Mouse (Mus musculus) forebrain, embryonic 16.5 days (tissue): ENCODE data around the gene Mlx. TPM values are rescaled to one million over a fixed set of nuclear protein-coding genes. Genes with fewer than 3 reads are reported as not detected.
"Not testable (repeated sequence)": the region's sequence is repeated elsewhere in the genome, so short reads cannot be mapped to it uniquely, and the experiment has no call there.

Experiments used
- ATAC-seq: fragments of 200-750 bp; cut with Nextera tagmentation; 2 replicates; pipeline ENCODE4 v1.8.0; 2017; ENCODE audit warnings: mild to moderate bottlenecking, moderate library complexity
- H3K27ac ChIP-seq: fragments of 300-500 bp; sonication (generic); 2 replicates; pipeline ENCODE4 v1.5.1; 2014; ENCODE audit warnings: low read length, control low read depth
- H3K27me3 ChIP-seq: fragments of 300-500 bp; sonication (generic); replicated peaks from 2 replicates; pipeline ENCODE4 v1.6.1; 2014; ENCODE audit warnings: low read length; ENCODE audit not compliant: control insufficient read depth, insufficient read depth
- H3K36me3 ChIP-seq: fragments of 300-500 bp; sonication (generic); 2 replicates; pipeline ENCODE4 v1.6.1; 2014; ENCODE audit not compliant: control insufficient read depth, insufficient read depth
- H3K4me1 ChIP-seq: fragments of 300-500 bp; sonication (generic); replicated peaks from 2 replicates; pipeline ENCODE4 v1.6.1; 2014; ENCODE audit warnings: low read length; ENCODE audit not compliant: control insufficient read depth, insufficient read depth
- H3K4me2 ChIP-seq: fragments of 300-500 bp; sonication (generic); 2 replicates; pipeline ENCODE4 v1.6.1; 2014; ENCODE audit warnings: mild to moderate bottlenecking, low read length, control low read depth
- H3K4me3 ChIP-seq: fragments of 300-500 bp; sonication (generic); replicated peaks from 2 replicates; pipeline ENCODE4 v1.5.1; 2014; ENCODE audit warnings: mild to moderate bottlenecking, low read length, control low read depth
- H3K9ac ChIP-seq: fragments of 300-500 bp; sonication (generic); replicated peaks from 2 replicates; pipeline ENCODE4 v1.6.1; 2014; ENCODE audit warnings: low read depth, low read length, control low read depth
- H3K9me3 ChIP-seq: fragments of 300-500 bp; sonication (generic); 2 replicates; pipeline ENCODE4 v1.6.1; 2016; ENCODE audit warnings: low read length; ENCODE audit not compliant: control insufficient read depth
- WGBS: fragments of 180-500 bp; shearing (Covaris S2); extraction: QIAGEN DNeasy Blood & Tissue Kit; methylation state at CpG from one replicate; pipeline ENCODE4 v1.1.7; 2014; 5-methylcytosine and 5-hydroxymethylcytosine counted together
- polyA plus RNA-seq: library from polyadenylated mRNA; unstranded; fragments of >200 nt; fragmentation: Nextera tagmentation; extraction: Ambion mirVana; gene quantifications from 2 replicates; pipeline ENCODE4 v1.2.1, GENCODE M21; 2015

Mlx gene
- polyA plus RNA-seq, 1 experiment from 2014 or later = 94.6 TPM

DNA sequence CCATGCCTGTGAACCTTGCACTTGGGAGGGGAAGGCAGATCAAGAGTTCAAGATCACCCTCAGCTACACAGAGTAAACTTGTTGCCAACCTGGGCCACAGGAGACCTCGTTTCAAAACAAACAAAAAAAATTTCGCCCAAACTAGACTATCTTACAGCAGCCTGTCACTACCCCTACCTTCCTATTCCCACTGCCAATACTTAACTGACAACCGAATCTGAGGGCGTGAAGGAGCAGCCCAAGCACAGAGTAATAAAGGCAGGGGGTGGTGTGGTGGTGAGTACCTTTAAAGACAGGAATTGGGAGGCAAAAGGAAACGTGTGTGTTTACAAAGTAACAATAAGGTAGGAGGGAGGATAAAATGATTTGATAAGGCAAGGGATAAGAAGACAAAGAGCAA lies 23.6 kb downstream of the Mlx start:
- Histone ChIP-seq H3K9me3 (no peaks in the 10 kb centered on the region), H3K4me2 (no peak overlapping the region), H3K4me3 (no peak overlapping the region), H3K36me3 (no peaks in the 10 kb centered on the region), H3K27ac (no peak overlapping the region), H3K27me3 (no peaks in the 10 kb centered on the region), H3K4me1 (peaks cover 6% of the 10 kb centered on the region), H3K9ac (no peak overlapping the region)
- WGBS = 76% methylated on average over 5 of the region's 5 CpGs
- no peak for ATAC-seq

DNA sequence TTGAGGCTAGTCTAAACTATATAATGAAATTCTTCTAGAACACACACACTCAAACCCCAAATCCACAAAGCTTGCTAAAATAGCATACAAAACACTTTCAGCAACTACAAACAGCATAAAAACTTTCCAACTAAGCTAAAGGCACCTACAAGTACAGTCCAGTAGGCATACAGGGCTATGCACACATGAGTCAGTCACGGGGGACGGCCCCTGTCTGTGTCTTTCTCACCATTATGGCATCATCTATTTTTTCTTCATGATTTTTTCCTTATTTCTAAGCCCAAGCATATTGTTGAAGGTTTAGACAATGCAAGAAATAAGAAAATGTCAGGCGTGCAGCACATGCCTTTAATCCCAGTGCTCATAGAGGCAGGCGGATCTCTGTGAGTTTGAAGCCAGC lies 24.1 kb downstream of the Mlx start:
- H3K27me3 ChIP-seq = no peaks in the 10 kb centered on the region
- H3K4me3 ChIP-seq = no peak overlapping the region
- no peaks in the 10 kb centered on the region for H3K36me3 ChIP-seq
- H3K4me1 ChIP-seq = peaks cover 11% of the 10 kb centered on the region
- H3K9ac ChIP-seq = no peak overlapping the region
- 91% methylated on average over 4 of the region's 4 CpGs for WGBS
- H3K9me3 ChIP-seq = no peaks in the 10 kb centered on the region
- no peak overlapping the region for H3K27ac ChIP-seq
- ATAC-seq = no peak
- no peak overlapping the region for H3K4me2 ChIP-seq

DNA sequence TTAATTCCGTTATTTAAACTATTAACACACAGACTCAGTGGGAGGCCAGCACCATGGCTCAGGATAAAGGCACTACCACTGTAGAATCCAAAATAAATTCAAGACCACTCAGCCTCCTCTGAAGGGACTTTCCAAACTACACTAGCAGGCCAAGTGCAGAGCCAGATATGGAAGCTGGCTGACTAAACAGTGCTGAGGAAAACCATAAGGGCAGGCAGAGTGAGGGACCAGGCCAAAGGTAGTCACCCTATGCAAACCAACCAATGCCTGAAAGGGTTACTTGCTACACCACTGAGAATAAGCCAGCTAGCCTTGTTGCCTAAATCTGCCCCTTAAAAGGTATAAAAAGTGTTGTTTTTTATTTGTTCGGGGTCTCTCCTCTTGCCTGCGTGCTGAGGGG lies 25.1 kb downstream of the Mlx start:
- Histone ChIP-seq H3K36me3 (peaks cover 2% of the 10 kb centered on the region; the same call in 1 of the 2 replicates), H3K4me2 (no peak overlapping the region), H3K27me3 (no peaks in the 10 kb centered on the region), H3K9ac (no peak overlapping the region), H3K27ac (no peak overlapping the region), H3K4me3 (no peak overlapping the region), H3K9me3 (no peaks in the 10 kb centered on the region), H3K4me1 (peaks cover 16% of the 10 kb centered on the region)
- WGBS = 87% methylated on average over 3 of the region's 3 CpGs
- no peak for ATAC-seq

DNA sequence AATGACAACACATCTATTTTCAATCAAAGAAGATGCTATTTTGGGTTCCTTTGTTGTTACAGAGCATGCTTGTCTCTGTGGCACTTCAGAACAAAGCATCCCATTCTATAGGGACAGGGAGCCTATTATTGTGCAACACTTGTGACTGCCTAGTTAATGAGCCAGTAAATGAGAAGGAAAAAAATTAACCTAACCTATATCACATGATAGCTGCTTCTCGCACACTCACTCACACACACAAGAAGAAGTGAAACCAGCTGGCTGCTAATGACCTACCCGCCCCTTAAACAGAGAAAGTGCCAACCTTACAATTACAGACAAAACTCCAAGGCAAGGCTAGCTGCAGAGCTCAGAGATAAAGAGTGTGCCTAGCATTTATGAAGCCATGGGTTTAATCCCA lies 28.5 kb downstream of the Mlx start:
- H3K27ac ChIP-seq = no peak overlapping the region
- no peak overlapping the region for H3K9ac ChIP-seq
- no peak for ATAC-seq
- no peak overlapping the region for H3K4me3 ChIP-seq
- H3K27me3 ChIP-seq = no peaks in the 10 kb centered on the region
- H3K36me3 ChIP-seq = peaks cover 2% of the 10 kb centered on the region; the same call in 1 of the 2 replicates
- H3K4me2 ChIP-seq = no peak overlapping the region
- 12% methylated on average over 2 of the region's 2 CpGs for WGBS
- no peaks in the 10 kb centered on the region for H3K9me3 ChIP-seq
- peaks cover 35% of the 10 kb centered on the region for H3K4me1 ChIP-seq

DNA sequence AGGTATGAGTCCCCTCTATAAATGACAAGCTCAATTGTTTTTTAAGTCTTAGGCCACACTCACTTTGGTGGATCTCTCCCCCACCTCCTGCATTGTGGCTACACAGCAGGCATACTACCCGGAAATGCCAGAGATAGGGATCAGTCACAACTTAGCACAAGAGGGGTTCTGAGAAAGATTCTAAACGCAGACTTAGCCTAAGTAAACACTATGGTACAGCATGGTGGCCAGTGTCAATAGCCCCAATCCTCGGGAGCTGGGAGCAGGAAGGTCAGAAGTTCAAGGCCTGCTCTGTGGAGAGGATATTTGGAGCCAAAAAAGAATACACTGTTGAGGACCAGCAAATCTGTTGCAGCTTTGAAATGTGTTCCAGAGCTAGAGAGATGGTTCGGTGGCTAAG lies 31.0 kb downstream of the Mlx start:
- Histone ChIP-seq H3K9ac (no peak overlapping the region), H3K4me1 (peaks cover 42% of the 10 kb centered on the region), H3K4me3 (no peak overlapping the region; the same call in none of the 2 replicates), H3K9me3 (no peaks in the 10 kb centered on the region), H3K27me3 (no peaks in the 10 kb centered on the region), H3K4me2 (peak overlapping the region; percentile 95), H3K27ac (no peak overlapping the region), H3K36me3 (peaks cover 6% of the 10 kb centered on the region; the same call in 1 of the 2 replicates)
- WGBS = 65% methylated on average over 4 of the region's 4 CpGs
- ATAC-seq = no peak

DNA sequence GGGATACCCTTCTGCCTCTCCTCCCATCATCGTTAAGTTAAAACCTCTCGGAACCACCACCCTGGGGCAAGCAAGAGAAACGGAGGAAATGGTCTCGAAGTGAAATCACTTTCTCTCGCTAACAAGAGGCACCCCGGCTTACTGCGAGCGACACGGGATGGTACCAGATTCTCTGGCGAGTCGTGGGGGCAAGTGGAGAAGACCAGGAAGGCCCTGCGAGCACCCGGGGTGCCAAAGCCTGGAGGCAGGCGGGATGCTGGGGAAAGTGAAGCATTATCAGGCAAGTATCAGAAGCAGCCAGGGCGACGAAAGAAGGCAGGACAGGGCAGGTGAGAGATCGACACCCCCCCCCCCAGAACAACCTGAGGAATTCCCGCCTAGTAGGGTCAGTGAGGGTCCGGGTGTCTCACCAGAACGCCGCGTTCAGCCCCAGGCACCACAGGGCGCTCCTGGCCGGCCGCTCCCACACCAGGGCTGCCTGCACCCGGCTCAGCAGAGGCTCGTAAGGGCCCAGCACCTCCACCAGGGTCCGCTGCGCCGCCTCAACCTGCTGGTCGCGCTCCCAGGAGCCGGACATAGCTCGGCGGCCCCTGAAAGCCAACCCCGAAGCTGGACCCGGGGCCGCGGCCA lies 32.2 kb downstream of the Mlx start:
- Histone ChIP-seq H3K9ac (peak overlapping the region; percentile 97), H3K4me3 (peak overlapping the region; percentile 91), H3K9me3 (no peaks in the 10 kb centered on the region), H3K36me3 (peaks cover 6% of the 10 kb centered on the region; the same call in 1 of the 2 replicates), H3K4me1 (peaks cover 42% of the 10 kb centered on the region), H3K4me2 (peak overlapping the region; percentile 95), H3K27me3 (no peaks in the 10 kb centered on the region), H3K27ac (peak overlapping the region; percentile 87)
- peak; percentile 67 for ATAC-seq
- under 1% methylated on average over 39 of the region's 39 CpGs for WGBS

DNA sequence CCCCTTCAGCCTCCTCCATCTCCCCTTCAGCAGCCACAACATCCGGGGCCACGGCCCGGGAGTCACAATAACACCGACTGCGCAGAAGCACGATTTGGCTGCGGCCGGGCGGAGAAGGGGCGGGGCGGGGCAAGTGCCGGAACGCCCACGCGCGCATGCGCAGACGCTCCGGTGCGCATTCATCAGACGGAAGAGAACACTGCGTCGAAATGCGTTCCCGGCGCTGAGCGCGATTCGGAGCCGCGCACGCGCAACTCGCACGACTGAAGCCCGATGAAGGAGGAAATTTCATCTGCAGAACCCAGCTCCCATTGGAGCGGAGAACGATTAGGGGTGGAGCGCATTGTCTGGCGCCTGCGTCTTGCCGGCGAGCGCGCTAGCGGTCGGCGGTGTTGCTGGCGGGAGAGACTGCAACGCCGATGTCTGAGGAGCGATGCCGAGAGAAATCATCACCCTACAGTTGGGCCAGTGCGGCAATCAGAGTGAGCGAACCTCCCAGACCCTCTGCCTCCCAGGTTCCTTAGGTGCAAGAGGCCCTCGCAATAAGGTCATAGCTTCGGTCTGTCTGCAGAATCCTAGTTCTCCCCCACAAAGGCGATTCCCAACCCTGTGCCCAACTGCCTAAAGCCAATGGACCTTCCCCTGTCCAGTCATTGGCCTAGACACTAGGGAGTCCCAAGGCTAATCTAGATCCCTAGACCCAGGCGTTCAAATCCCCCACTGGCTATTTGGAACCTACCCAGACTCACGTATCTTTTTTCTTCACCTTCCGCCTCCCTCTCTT lies 32.9 kb downstream of the Mlx start, which contains the start of the genes Retreg3 and Tubg1:
Gene Retreg3 (minus strand): TSS at position 133 of the 784 bp plus-strand sequence.
Gene Tubg1 (plus strand): TSS at position 178 of the 784 bp plus-strand sequence.
- peak within 1 kb of the TSS; percentile 91 for H3K4me3 ChIP-seq
- H3K27me3 ChIP-seq = no peaks in the 10 kb centered on the region
- peaks cover 6% of the 10 kb centered on the region; the same call in 1 of the 2 replicates for H3K36me3 ChIP-seq
- peak within 1 kb of the TSS; percentile 97 for H3K9ac ChIP-seq
- peak within 1 kb of the TSS; percentile 99 for H3K4me2 ChIP-seq
- peaks cover 39% of the 10 kb centered on the region for H3K4me1 ChIP-seq
- peak within 1 kb of the TSS; percentile 92 for H3K27ac ChIP-seq
- under 1% methylated on average over 61 of the region's 61 CpGs for WGBS
- no peaks in the 10 kb centered on the region for H3K9me3 ChIP-seq
- peak; percentile 98 for ATAC-seq

DNA sequence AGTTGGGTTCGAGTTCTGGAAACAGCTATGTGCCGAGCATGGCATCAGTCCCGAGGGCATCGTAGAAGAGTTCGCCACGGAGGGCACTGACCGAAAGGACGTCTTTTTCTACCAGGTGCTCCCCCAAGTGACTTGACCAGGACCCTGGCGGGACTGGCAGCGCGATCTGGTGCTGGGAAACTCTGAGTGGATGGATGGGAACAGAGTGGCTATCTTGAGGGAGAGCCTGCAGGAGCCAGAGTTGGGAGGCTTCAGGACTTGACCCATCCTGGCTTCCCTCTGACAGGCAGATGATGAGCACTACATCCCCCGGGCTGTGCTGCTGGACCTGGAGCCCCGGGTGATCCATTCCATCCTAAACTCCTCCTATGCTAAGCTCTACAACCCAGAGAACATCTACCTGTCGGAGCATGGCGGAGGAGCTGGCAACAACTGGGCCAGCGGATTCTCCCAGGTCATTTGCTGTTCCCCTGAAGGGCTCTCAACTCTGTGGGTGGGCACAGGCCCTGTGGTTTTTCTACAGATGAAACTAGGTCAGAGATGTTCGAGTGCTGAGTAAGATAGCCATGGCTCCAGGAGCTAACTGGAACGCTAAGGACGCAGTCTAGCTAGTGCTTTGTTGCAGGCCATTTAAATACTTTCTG lies 33.6 kb downstream of the Mlx start:
- WGBS = 17% methylated on average over 19 of the region's 19 CpGs
- H3K9me3 ChIP-seq = no peaks in the 10 kb centered on the region
- H3K27me3 ChIP-seq = no peaks in the 10 kb centered on the region
- peak overlapping the region; percentile 99 for H3K4me2 ChIP-seq
- H3K36me3 ChIP-seq = peaks cover 6% of the 10 kb centered on the region
- peak overlapping the region; percentile 91 for H3K4me3 ChIP-seq
- peaks cover 36% of the 10 kb centered on the region for H3K4me1 ChIP-seq
- peak overlapping the region; percentile 92 for H3K27ac ChIP-seq
- no peak for ATAC-seq
- peak overlapping the region; percentile 85 for H3K9ac ChIP-seq

DNA sequence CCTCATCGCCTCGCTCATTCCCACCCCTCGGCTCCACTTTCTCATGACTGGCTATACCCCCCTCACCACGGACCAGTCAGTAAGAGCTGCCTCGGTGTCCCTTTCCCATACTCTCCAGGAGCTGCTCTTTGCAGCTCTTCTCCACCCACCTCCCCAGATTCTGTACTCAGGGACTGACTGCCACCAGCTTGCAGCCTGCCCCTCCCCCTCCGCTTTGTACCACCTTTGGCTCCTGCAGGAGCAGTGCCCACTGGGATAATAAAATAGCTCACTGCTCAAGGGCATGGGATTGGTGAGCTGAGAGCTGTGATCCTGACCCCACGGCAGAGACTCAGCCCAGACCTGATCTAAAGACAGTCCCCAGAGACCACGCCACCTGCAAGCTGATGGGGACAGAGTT lies 37.4 kb downstream of the Mlx start:
- H3K4me2 ChIP-seq, H3K4me3 ChIP-seq, H3K27ac ChIP-seq, H3K27me3 ChIP-seq, ATAC-seq, H3K4me1 ChIP-seq, H3K9ac ChIP-seq, H3K9me3 ChIP-seq: not testable (repeated sequence)
- peaks cover 18% of the 10 kb centered on the region for H3K36me3 ChIP-seq
- 97% methylated on average over 8 of the region's 8 CpGs for WGBS
